Mouse (Mus musculus): ENCODE measurements at regions not wholly inside any gene's neighbourhood (a gene's known extent, or its start where the extent isn't known, plus 50 kb on each side); places are given as distances from the start of the nearest gene placed in this dataset.

DNA sequence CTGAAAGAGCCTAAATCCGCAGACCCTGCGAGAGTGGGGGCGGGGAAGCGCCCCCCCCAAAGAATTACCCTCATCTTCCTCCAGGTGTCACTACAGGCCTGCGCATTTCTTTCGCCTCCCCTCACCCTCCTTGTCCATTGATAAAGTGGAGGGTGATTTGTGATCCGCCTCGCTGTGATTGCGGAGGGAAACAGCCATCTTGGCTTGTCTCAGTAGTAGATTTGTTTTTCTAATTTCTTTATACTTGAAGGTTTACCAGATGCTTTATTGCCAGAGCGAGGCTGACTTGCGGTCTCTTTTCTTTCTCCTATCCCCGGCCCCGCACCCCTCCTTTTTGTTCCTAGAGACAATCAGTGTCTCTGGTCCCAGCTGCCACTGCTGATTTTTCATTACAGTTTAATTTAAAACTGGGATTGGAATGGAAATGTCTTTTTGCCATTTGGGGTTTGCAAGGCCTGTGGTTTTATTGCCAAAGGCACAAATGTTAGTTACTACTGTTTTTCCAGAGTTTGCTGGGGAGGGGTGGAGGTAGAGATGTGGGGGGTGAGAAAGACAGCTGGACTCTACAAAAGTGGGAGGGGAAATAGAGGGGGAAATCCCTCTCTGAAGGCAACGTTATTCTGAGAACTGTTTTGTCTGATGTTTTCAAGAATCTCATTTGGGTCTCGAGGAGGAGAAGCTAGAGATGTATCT is 161.7 kb downstream of the Icos start:
- peak; percentile 66 for ATAC-seq
- Histone ChIP-seq H3K9ac (replicated peaks) (no peak overlapping the region), H3K9me3 (no peaks in the 10 kb centered on the region), H3K4me3 (replicated peaks) (peak overlapping the region; percentile 25), H3K27ac (peak overlapping the region; percentile 81), H3K36me3 (no peaks in the 10 kb centered on the region), H3K27me3 (no peaks in the 10 kb centered on the region), H3K4me1 (replicated peaks) (peaks cover 68% of the 10 kb centered on the region), H3K4me2 (replicated peaks) (peak overlapping the region; percentile 42)
- WGBS, result 2% methylated on average over 15 of the region's 15 CpGs

DNA sequence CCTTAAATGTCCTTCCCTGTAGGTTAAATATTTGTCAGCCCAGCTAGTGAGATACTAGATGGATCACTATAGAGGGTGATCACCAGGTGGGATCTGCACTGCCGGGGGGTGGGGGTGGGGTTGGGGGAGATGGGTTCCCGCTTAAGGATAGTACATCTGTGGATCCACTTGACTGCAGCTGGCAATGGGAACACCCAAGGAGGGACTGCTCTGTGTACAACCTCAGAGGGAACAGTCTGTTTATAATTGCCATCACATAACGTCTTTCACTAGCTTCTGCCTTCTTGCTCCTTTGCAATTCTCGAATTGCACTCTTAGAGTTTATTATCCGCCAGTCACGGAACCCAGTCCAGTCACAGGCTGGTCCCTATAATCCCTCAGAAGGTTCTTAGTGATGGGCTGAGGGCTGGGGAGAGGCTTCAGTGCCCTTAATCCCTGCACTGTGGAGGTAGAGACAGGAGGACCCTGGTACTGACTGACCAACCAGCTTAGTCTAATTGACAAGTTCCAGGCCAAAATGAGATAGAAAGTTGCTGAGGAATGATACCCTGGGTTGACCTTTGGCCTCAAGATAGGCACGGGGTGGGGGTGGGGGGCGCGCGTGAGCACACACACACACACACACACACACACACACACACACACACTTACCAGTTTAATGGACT is 162.4 kb downstream of the Icos start:
- Histone ChIP-seq H3K36me3 (no peaks in the 10 kb centered on the region), H3K27me3 (no peaks in the 10 kb centered on the region), H3K4me3 (replicated peaks) (no peak overlapping the region), H3K4me2 (replicated peaks) (peak overlapping the region; percentile 42), H3K4me1 (replicated peaks) (peaks cover 72% of the 10 kb centered on the region), H3K27ac (peak overlapping the region; percentile 81), H3K9me3 (no peaks in the 10 kb centered on the region), H3K9ac (replicated peaks) (no peak overlapping the region)
- 26% methylated on average over 10 of the region's 10 CpGs for WGBS
- peak; percentile 71 for ATAC-seq

DNA sequence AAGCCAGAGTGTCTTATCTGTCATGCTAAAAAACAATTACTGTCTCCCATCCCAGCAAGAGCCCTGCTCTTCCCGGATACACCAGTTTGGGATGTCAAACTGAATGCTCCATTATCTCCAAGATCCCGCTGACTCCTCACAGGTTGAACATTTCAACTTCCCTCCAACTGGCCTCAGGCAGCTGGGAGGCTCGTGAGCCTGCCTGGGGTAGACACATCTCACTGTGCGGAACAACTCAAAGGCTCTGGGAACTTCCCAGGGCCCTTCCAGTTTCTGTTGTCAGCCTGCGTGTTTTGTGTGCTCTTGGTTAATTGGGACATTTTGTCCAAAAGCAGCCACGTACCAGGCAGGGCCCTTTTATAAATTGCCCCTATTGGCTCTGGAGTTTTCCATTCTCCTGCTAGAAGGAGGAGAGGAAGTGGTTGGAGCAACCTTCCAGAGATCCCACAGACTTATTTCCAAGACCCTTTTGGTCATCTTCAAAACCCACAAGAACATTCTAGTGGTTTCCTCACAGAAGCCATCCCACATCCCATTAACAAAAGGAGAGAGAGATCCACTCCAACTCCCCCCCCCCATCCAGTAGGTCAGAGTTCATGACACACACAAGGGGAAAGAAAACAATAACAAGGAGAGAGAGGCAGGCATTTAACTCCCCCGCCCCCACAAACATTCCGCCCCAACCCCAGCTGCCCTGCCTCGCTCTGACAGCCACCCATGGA is 163.3 kb downstream of the Icos start:
- peak overlapping the region; percentile 81; the same call in 1 of the 2 replicates for H3K27ac ChIP-seq
- no peak for ATAC-seq
- H3K9me3 ChIP-seq, result no peaks in the 10 kb centered on the region
- no peak overlapping the region for H3K4me3 ChIP-seq (replicated peaks)
- no peak overlapping the region for H3K9ac ChIP-seq (replicated peaks)
- H3K4me1 ChIP-seq (replicated peaks), result peaks cover 75% of the 10 kb centered on the region
- 27% methylated on average over 9 of the region's 9 CpGs for WGBS
- no peaks in the 10 kb centered on the region for H3K36me3 ChIP-seq
- H3K27me3 ChIP-seq, result no peaks in the 10 kb centered on the region
- H3K4me2 ChIP-seq (replicated peaks), result no peak overlapping the region

DNA sequence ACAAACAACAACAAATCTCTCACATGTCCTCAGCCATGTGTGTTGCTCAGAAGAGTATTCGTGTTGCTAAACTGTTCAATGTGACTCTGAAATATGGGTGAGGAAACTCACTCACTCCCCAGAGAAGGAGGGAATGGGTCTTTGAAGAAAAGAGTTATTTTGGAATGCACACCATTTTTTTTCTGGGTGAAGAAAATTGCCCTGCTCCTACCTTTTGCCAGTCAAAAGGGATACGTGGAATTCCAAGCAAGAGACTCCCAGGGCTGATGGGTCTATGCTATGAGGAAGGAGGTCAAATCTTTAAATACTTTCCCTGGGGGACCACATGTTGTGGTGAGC is 163.8 kb downstream of the Icos start:
- H3K36me3 ChIP-seq, result no peaks in the 10 kb centered on the region
- H3K9me3 ChIP-seq, result no peaks in the 10 kb centered on the region
- peaks cover 76% of the 10 kb centered on the region for H3K4me1 ChIP-seq (replicated peaks)
- no peak for ATAC-seq
- H3K27me3 ChIP-seq, result no peaks in the 10 kb centered on the region
- WGBS, result 37% methylated on average over 2 of the region's 2 CpGs
- no peak overlapping the region for H3K4me3 ChIP-seq (replicated peaks)
- H3K9ac ChIP-seq (replicated peaks), result no peak overlapping the region
- no peak overlapping the region for H3K27ac ChIP-seq
- no peak overlapping the region for H3K4me2 ChIP-seq (replicated peaks)

DNA sequence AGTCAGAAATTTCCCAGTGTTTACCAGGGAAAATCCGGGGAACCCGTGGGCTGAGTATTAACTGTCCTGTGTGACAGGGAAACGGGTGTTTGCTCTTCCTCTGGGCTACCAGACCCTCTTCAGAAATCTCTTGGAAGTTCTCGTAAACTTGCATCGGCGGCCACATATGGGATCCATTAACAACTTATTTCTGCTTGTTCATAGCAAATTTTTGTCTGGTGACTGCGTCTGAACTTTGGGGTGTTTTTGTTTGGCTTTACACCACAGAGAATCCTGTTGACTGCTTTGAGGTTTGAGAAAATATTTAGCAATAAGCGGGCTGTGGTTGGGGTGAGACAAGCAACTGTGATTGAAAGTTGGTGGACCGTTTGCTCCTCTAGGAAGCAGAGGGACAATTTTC is 164.2 kb downstream of the Icos start:
- Histone ChIP-seq H3K27ac (no peak overlapping the region), H3K4me3 (replicated peaks) (no peak overlapping the region), H3K27me3 (no peaks in the 10 kb centered on the region), H3K4me1 (replicated peaks) (peaks cover 77% of the 10 kb centered on the region), H3K4me2 (replicated peaks) (no peak overlapping the region), H3K36me3 (no peaks in the 10 kb centered on the region), H3K9me3 (no peaks in the 10 kb centered on the region), H3K9ac (replicated peaks) (no peak overlapping the region)
- ATAC-seq, result no peak
- WGBS, result 51% methylated on average over 9 of the region's 9 CpGs

DNA sequence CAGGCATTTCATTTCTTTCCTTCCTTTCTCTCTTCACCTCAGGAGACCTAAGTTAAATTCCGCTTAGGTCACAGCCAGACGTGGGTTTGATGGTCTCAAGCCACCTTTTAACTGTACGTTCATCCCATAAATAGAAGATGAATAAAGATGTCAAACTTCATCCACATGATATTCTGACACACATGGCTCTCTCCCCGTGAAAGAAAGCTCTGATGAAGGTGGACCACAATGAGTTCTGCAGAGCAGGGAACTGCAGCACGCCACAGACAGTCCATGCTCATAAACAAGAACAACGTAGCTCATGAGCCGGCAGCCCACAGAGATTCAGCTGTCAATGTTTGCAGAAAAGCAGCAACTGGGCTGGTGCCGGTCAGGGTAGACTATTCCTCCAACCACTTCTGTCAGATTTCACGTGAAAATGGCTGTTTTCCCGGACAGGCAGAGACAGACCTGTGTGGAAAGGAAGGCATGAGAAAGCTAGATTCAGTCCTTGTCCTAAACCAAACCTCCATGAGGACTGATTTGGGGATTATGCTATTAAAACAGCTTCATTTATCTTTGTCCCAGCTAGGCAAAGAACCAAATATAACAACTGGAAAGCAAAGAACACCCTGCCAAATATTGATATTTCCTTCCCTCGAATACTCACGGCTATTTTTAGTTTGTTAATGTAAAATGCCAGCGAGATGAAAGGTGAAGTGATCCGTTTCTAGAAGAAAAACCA is 165.5 kb downstream of the Icos start:
- 20% methylated on average over 14 of the region's 14 CpGs for WGBS
- peak overlapping the region; percentile 66 for H3K27ac ChIP-seq
- H3K27me3 ChIP-seq, result no peaks in the 10 kb centered on the region
- H3K4me3 ChIP-seq (replicated peaks), result no peak overlapping the region
- no peak overlapping the region for H3K9ac ChIP-seq (replicated peaks)
- H3K9me3 ChIP-seq, result no peaks in the 10 kb centered on the region
- peak overlapping the region; percentile 25 for H3K4me2 ChIP-seq (replicated peaks)
- peaks cover 73% of the 10 kb centered on the region for H3K4me1 ChIP-seq (replicated peaks)
- ATAC-seq, result no peak
- H3K36me3 ChIP-seq, result no peaks in the 10 kb centered on the region

DNA sequence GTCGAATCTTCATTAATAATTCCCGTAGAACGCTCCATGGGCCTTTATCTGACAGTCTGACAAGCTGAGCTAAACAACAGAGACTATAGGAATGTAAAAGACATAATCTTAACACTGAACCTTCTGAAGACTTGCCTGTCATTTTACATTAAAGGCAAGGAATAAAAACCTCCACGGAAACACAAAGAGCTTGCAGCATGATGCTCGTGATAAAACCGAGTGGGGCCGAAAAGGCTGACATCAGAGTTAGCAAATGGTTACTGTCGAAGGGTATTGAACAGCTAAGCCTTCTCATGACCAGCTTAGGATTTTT is 166.0 kb downstream of the Icos start:
- Histone ChIP-seq H3K36me3 (no peaks in the 10 kb centered on the region), H3K4me2 (replicated peaks) (peak overlapping the region; percentile 25; the same call in 1 of the 2 replicates), H3K4me1 (replicated peaks) (peaks cover 70% of the 10 kb centered on the region), H3K27ac (peak overlapping the region; percentile 66), H3K4me3 (replicated peaks) (no peak overlapping the region), H3K9ac (replicated peaks) (no peak overlapping the region), H3K27me3 (no peaks in the 10 kb centered on the region), H3K9me3 (no peaks in the 10 kb centered on the region)
- WGBS, result 24% methylated on average over 8 of the region's 8 CpGs
- ATAC-seq, result no peak

DNA sequence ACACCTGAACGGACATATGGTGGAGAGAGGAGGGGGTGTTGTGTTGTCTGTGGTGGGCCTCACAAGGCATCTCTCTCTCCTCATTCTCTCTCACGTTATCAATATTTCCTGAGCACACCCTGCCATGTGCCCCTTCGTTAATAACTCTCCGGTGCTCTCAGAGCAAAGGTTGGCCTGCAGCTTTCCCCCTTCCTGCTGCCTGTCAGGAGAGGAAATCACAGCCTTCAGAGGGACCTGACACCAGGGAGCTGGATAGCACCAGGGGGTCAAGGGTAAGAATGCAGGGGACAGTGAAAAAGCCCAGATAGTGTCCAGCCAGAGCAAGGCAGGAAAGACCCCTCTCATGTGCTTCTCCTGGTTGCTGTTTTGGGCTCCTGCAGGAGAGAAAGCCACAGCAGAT is 167.3 kb downstream of the Icos start:
- Histone ChIP-seq H3K27ac (no peak overlapping the region), H3K4me1 (replicated peaks) (peaks cover 64% of the 10 kb centered on the region)

DNA sequence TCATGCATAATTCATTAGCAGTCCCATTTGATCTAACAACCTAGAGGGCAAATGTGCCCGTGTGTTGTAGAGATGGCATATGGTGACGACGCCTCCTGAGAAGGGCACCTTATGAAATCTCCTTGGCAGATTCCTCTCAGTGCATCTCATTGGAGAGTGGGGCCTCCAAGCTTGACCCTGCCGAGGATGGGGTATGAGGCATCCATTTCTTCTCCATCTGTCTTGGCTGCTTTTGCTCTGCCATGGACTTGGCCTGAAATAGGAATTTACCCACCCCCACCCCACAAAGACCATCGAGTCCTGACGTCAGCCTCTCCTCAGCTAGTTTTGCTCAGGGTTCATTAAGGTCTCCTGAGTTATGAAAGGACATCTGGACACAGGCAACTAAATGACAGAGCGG is 167.8 kb downstream of the Icos start:
- H3K4me1 ChIP-seq (replicated peaks), result peaks cover 58% of the 10 kb centered on the region
- no peak overlapping the region for H3K4me2 ChIP-seq (replicated peaks)
- H3K9ac ChIP-seq (replicated peaks), result no peak overlapping the region
- peak overlapping the region; percentile 40; the same call in 1 of the 2 replicates for H3K27ac ChIP-seq
- no peaks in the 10 kb centered on the region for H3K27me3 ChIP-seq
- H3K4me3 ChIP-seq (replicated peaks), result no peak overlapping the region
- peak; percentile 55; the same call in 1 of the 2 replicates for ATAC-seq
- no peaks in the 10 kb centered on the region for H3K9me3 ChIP-seq
- H3K36me3 ChIP-seq, result no peaks in the 10 kb centered on the region
- WGBS, result 55% methylated on average over 7 of the region's 7 CpGs

More for the DNA sequence above, 167.3 kb downstream of the Icos start:
- no peaks in the 10 kb centered on the region for H3K27me3 ChIP-seq
- H3K4me2 ChIP-seq (replicated peaks), result no peak overlapping the region
- H3K4me3 ChIP-seq (replicated peaks), result no peak overlapping the region
- H3K36me3 ChIP-seq, result no peaks in the 10 kb centered on the region
- H3K9ac ChIP-seq (replicated peaks), result no peak overlapping the region
- 42% methylated on average over 4 of the region's 4 CpGs for WGBS
- no peaks in the 10 kb centered on the region for H3K9me3 ChIP-seq
- ATAC-seq, result no peak

DNA sequence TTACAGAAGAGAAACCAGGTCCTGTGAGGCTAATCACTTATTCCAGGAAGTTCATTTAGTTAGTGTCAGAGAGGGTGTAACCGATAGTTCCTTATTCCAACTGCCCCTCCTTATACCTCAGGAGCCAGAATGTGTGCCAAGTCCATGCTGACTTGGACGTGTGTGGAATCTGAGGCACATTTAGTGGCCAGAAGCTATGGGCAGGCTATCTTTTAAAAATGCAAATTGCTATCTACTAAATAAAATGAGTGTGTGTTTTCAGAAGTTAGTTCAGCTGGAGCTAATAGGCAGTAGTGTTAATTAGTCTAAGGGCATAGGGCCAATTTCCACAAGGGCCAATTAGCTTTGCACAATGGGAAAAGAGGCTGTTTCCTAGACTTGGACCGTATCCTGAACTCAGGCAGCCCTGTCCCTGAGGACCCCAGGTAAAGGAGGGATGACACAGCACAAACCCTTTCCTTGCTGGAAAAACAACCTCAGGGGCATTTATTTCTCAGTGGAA is 168.5 kb downstream of the Icos start:
- Histone ChIP-seq H3K9me3 (no peaks in the 10 kb centered on the region), H3K4me1 (replicated peaks) (peaks cover 51% of the 10 kb centered on the region), H3K4me2 (replicated peaks) (no peak overlapping the region), H3K27me3 (no peaks in the 10 kb centered on the region), H3K9ac (replicated peaks) (no peak overlapping the region), H3K27ac (no peak overlapping the region), H3K4me3 (replicated peaks) (no peak overlapping the region), H3K36me3 (no peaks in the 10 kb centered on the region)
- 39% methylated on average over 3 of the region's 3 CpGs for WGBS
- ATAC-seq, result no peak

DNA sequence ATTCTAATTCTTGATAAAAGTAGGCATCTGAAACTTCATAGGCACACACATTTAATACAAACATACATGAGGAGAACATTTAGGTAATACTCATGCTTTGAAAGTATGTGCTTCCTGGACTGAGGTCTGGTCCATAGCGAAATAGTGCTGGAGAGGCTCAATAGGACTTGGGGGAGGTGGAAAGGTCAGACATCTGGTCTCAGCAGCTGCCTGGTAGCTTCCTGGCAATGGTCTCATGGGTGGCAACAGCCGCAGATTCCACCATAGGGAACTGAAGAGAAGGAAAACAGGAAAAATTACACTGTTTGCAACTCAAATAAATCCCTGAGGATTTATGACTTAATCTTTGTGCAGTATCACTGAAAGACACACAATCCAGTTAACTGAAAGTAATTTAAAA is 174.0 kb downstream of the Icos start:
- Histone ChIP-seq H3K9me3 (no peaks in the 10 kb centered on the region), H3K27me3 (no peaks in the 10 kb centered on the region), H3K4me3 (replicated peaks) (no peak overlapping the region), H3K4me1 (replicated peaks) (no peaks in the 10 kb centered on the region), H3K27ac (no peak overlapping the region), H3K4me2 (replicated peaks) (no peak overlapping the region), H3K9ac (replicated peaks) (no peak overlapping the region), H3K36me3 (no peaks in the 10 kb centered on the region)
- whole genome bisulfite sequencing, result 83% methylated on average over 2 of the region's 2 CpGs
- ATAC-seq, result no peak

DNA sequence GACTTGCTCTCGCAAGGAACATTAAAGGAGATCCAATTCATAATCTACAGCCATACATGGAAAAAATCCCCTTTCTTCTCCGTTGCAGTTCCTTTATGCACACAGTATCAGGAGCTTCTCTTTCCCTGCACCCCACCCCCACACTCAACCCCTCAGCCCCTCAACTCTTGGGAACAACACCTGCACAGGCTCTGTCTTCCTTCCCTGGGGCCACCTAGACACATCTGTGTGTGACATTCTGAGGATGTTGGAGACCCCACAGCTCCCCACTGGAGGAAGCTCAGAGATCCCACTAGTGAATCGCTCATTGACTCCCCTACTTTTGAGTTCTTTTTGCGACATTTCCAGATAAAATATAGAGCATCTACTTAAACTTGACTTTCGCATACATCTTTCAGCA is 174.4 kb downstream of the Icos start:
- WGBS, result 83% methylated on average over 5 of the region's 5 CpGs
- H3K4me1 ChIP-seq (replicated peaks), result no peaks in the 10 kb centered on the region
- no peak overlapping the region for H3K4me3 ChIP-seq (replicated peaks)
- H3K27ac ChIP-seq, result no peak overlapping the region
- no peaks in the 10 kb centered on the region for H3K36me3 ChIP-seq
- H3K9ac ChIP-seq (replicated peaks), result no peak overlapping the region
- no peak overlapping the region for H3K4me2 ChIP-seq (replicated peaks)
- H3K27me3 ChIP-seq, result no peaks in the 10 kb centered on the region
- H3K9me3 ChIP-seq, result no peaks in the 10 kb centered on the region
- ATAC-seq, result no peak
